ENCODE assay signal across 10 mouse cellular contexts in the genomic region with DNA sequence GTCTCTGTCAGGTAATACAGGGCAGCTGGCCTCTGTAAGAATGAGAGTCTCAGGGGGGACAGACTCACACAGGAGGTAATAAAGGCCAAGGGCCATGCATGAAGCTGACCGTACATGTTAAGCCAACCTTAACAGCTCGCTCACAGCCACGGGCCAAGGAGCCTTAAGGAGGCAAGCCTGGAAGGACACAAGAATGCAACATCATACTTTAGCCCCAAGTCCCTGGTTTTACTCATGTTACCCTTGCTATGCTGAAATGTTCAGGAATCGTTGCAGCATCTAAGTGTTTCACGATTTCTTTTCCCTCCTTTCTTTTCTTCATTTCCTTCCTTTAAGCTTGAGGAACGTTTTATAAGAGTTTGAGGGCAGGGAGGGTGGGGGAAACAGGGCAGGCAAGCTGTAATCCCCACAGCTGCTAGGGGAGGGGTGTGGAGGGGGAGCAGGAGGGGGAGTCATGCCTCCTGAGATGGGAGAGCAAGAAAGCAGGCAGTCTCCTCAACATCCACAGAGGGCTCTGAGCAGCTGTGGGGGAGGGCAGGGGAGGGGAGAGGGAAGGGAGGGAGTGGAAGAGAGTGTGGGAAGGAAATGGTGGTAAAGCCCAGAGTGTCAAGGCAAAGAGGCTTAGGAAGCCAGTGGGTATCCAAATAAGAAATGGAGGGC. TPM values are rescaled to one million over a fixed set of nuclear protein-coding genes. Genes with fewer than 3 reads are reported as not detected.
DNase-seq lines count a peak whose midpoint lies in the region; ATAC-seq lines count a peak whose summit lies in the region.
"Had no signal": no experiment of that assay in that cellular context is flagged by ENCODE, and none has a peak within 500 bp of the region (broad histone marks: within the 10 kb centered on the region; RNA-seq: fewer than 3 reads in every experiment).

No protein-coding gene starts in this region.

- H3K36me3 ChIP-seq in hindbrain, embryonic 10.5 days, result no peaks in the 10 kb centered on the region
- H3K36me3 ChIP-seq in hindbrain, embryonic 16.5 days (ENCODE audit: control insufficient read depth, insufficient read depth, low read length), result no peaks in the 10 kb centered on the region
- no peaks in the 10 kb centered on the region for H3K36me3 ChIP-seq in limb, embryonic 12.5 days
- no peaks in the 10 kb centered on the region for H3K36me3 ChIP-seq in stomach, embryonic 16.5 days (ENCODE audit: control insufficient read depth, insufficient read depth, low read length)

- H3K27ac ChIP-seq in hindbrain, embryonic 10.5 days, result 0 out of 2 replicates have a peak overlapping the region, but pooled peaks have one; percentile 23
- no peak overlapping the region for H3K27ac ChIP-seq in hindbrain, embryonic 16.5 days (ENCODE audit: low read depth, low read length)
- peak overlapping the region; percentile 71 for H3K27ac ChIP-seq in limb, embryonic 12.5 days
- peak overlapping the region; percentile 51 for H3K27ac ChIP-seq in stomach, embryonic 16.5 days (ENCODE audit: low read length)

- no peak for ATAC-seq in hindbrain, embryonic 16.5 days
- no peak for ATAC-seq in limb, embryonic 12.5 days (ENCODE audit: insufficient number of reproducible peaks, insufficient read depth, low FRiP score, low TSS enrichment, low read depth)
- no peak for ATAC-seq in stomach, embryonic 16.5 days (ENCODE audit: insufficient read depth, low FRiP score)

- H3K4me1 ChIP-seq in hindbrain, embryonic 10.5 days (replicated peaks), result peaks cover 23% of the 10 kb centered on the region
- H3K4me1 ChIP-seq in hindbrain, embryonic 16.5 days (ENCODE audit: control insufficient read depth, insufficient read depth, low read depth, low read length), result peaks cover 5% of the 10 kb centered on the region
- H3K4me1 ChIP-seq in limb, embryonic 12.5 days (replicated peaks), result peaks cover 41% of the 10 kb centered on the region
- peaks cover 34% of the 10 kb centered on the region for H3K4me1 ChIP-seq in stomach, embryonic 16.5 days (ENCODE audit: control insufficient read depth, insufficient read depth, low read length)

- H3K9ac ChIP-seq in hindbrain, embryonic 16.5 days (ENCODE audit: low read depth, low read length), result no peak overlapping the region
- peak overlapping the region; percentile 35; the same call in 1 of the 2 replicates for H3K9ac ChIP-seq in limb, embryonic 12.5 days (replicated peaks)
- H3K9ac ChIP-seq in stomach, embryonic 16.5 days (ENCODE audit: low read length), result peak overlapping the region; percentile 1; the same call in 1 of the 2 replicates

- no peak overlapping the region for H3K4me2 ChIP-seq in hindbrain, embryonic 16.5 days (ENCODE audit: low read length)
- peak overlapping the region; percentile 7; the same call in 1 of the 2 replicates for H3K4me2 ChIP-seq in limb, embryonic 12.5 days
- H3K4me2 ChIP-seq in stomach, embryonic 16.5 days (ENCODE audit: low read depth, low read length), result no peak overlapping the region

- no peaks in the 10 kb centered on the region for H3K27me3 ChIP-seq in hindbrain, embryonic 10.5 days (ENCODE audit: insufficient read depth, poor library complexity, severe bottlenecking)
- H3K27me3 ChIP-seq in hindbrain, embryonic 16.5 days (replicated peaks; ENCODE audit: control insufficient read depth, insufficient read depth, low read length), result no peaks in the 10 kb centered on the region
- H3K27me3 ChIP-seq in limb, embryonic 12.5 days, result no peaks in the 10 kb centered on the region
- H3K27me3 ChIP-seq in stomach, embryonic 16.5 days (ENCODE audit: control insufficient read depth, insufficient read depth, low read length), result no peaks in the 10 kb centered on the region

- DNase-seq in hindbrain, embryonic 10.5 days (ENCODE audit: low spot score), result no peak
- peak; percentile 13 for DNase-seq in embryo, embryonic 11.5 days (ENCODE audit: low read depth, low spot score)
- no peak for DNase-seq in right cerebral cortex, postnatal 4 days
- no peak for DNase-seq in adrenal gland, adult 8-10 months
- DNase-seq in layer of hippocampus, postnatal 14 days (ENCODE audit: low spot score in 2 of 2), result no peak
- DNase-seq: cerebellum, adult 8-10 months; layer of hippocampus, postnatal 36 days had no signal

- WGBS in hindbrain, embryonic 10.5 days, result 62% methylated on average over 6 of the region's 6 CpGs
- whole genome bisulfite sequencing in hindbrain, embryonic 16.5 days, result 68% methylated on average over 6 of the region's 6 CpGs
- 29% methylated on average over 6 of the region's 6 CpGs for WGBS in limb, embryonic 12.5 days
- WGBS in stomach, embryonic 16.5 days, result 47% methylated on average over 6 of the region's 6 CpGs

- no peaks in the 10 kb centered on the region for H3K9me3 ChIP-seq in hindbrain, embryonic 10.5 days
- no peaks in the 10 kb centered on the region for H3K9me3 ChIP-seq in hindbrain, embryonic 16.5 days (ENCODE audit: control insufficient read depth, low read length)
- no peaks in the 10 kb centered on the region for H3K9me3 ChIP-seq in limb, embryonic 12.5 days
- no peaks in the 10 kb centered on the region for H3K9me3 ChIP-seq in stomach, embryonic 16.5 days (replicated peaks; ENCODE audit: control insufficient read depth, low read length)

- H3K4me3 ChIP-seq in hindbrain, embryonic 10.5 days, result no peak overlapping the region
- no peak overlapping the region for H3K4me3 ChIP-seq in hindbrain, embryonic 16.5 days (ENCODE audit: low read length)
- no peak overlapping the region for H3K4me3 ChIP-seq in limb, embryonic 12.5 days (replicated peaks)
- no peak overlapping the region for H3K4me3 ChIP-seq in stomach, embryonic 16.5 days (replicated peaks; ENCODE audit: low read length)

RNA-seq across cellular contexts. Expression of a gene that starts 28.4 kb away (rescaled TPM):
- polyA plus RNA-seq in hindbrain, embryonic 10.5 days (2016; fragmentation: Nextera tagmentation; extraction: Ambion mirVana), result 5.9 and 6.3 TPM in 2 replicates
- 9.9 and 12.3 TPM in 2 replicates for polyA plus RNA-seq in hindbrain, embryonic 16.5 days (2015; fragmentation: Nextera tagmentation; extraction: Ambion mirVana)
- 8.9 and 10.9 TPM in 2 replicates for polyA plus RNA-seq in limb, embryonic 12.5 days (2016; fragmentation: Nextera tagmentation; extraction: Ambion mirVana)
- 10.3 and 11.6 TPM in 2 replicates for polyA plus RNA-seq in stomach, embryonic 16.5 days (2015; fragmentation: Nextera tagmentation; extraction: Ambion mirVana)
- total RNA-seq in adrenal gland, adult 8-10 months (2022), result 10 to 100 TPM in 2 of 4 experiments, 1 to 10 TPM in 2; 6.8 to 15.1 (median 11.5) TPM
- 10 to 100 TPM; 13.2 TPM for total RNA-seq in layer of hippocampus, postnatal 14 days (2021)
